Mouse (Mus musculus): ENCODE results near the gene Ppp4r1. TPM values are rescaled to one million over a fixed set of nuclear protein-coding genes. Genes with fewer than 3 reads are reported as not detected.

Ppp4r1 gene
- polyA plus RNA-seq, 1 experiment from 2014 or later: 14.2 TPM

DNA sequence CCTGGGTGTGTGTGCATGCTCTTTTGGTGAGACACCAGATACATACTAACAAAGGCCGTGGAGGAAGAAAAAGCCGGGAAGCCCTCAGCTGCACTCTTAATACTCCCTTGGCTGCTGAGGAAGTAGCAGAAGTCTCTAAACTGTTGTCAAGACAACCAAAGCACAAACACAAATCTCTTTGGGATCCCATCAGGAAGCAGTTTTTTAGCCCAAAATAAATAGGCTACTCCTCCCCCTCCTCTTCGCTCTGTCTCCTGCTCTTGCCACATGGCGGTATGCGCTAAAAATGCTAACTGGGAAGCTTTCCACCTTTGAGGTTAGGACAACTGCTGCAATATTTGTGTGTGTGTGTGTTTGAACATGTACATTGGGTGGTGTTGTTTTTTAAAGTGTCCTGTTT lies 13.9 kb upstream of the Ppp4r1 start:
- H3K27ac ChIP-seq (replicated peaks): no peak overlapping the region
- no peak for TF ChIP-seq CTCF (IDR thresholded peaks at IDR 0.05; ENCODE audit: low read depth)
- no peak for TF ChIP-seq EP300 (optimal IDR thresholded peaks at IDR 0.05)
- 40% methylated on average over 5 of the region's 5 CpGs for WGBS
- ATAC-seq (ENCODE audit: low FRiP score, low TSS enrichment): peak; percentile 8; the same call in 1 of the 2 replicates
- H3K36me3 ChIP-seq (ENCODE audit: control insufficient read depth, insufficient read depth, low read length): no peaks in the 10 kb centered on the region
- no peak for DNase-seq (ENCODE audit: low spot score)
- H3K4me2 ChIP-seq (replicated peaks; ENCODE audit: low read depth): no peak overlapping the region
- no peaks in the 10 kb centered on the region for H3K4me1 ChIP-seq (replicated peaks; ENCODE audit: control insufficient read depth, insufficient read depth)
- H3K9me3 ChIP-seq (ENCODE audit: control insufficient read depth, low read length): no peaks in the 10 kb centered on the region
- no peak overlapping the region for H3K4me3 ChIP-seq (ENCODE audit: low read depth, low read length)
- H3K9ac ChIP-seq (ENCODE audit: low read length): no peak overlapping the region
- no peaks in the 10 kb centered on the region for H3K27me3 ChIP-seq (ENCODE audit: control insufficient read depth, insufficient read depth, low read length)

DNA sequence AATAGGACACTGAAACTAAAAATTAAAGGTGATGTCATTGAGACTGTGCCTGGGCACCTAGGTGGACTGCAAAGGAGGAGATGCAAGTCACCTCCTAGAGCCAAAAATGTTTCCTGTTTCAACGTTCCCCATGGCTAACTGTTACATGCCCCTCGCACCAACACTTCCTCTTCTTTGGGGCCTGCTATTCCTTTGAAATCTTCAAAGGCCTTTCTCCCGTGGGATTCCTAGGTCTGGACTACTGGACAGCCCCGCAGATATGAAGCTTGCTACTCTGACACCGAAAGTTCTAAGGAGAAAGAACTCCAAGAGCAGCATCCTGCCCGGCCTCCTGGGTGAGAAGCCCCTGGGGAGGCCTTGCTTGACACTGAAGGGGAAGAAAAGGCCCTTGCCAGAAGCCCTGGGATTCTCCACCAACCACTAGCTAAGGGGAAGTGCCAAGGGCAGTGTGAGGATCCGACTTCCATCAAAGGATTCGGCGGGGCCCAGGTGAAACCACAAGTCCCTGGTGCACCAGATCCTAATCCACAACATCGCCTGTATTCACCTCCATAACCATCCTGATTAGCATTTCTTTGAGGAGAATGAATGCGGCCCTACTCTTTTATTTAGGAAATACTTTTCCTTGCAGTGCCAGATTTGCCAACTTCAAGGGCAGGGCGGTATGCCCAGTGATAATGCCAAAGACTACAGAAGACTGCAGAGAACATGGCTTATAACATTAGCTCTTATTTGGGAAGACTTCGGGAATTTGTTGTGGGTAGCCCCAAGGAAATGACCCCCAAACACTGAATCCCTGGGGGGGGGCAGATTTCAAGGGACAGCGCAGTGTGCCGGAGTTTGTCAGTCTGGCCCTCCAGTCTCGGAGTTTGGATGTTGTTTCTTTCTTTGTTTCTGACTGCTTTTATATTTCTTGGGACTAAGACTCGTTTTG lies 11.1 kb upstream of the Ppp4r1 start:
- Histone ChIP-seq H3K9me3 (ENCODE audit: control insufficient read depth, low read length) (no peaks in the 10 kb centered on the region), H3K4me1 (replicated peaks; ENCODE audit: control insufficient read depth, insufficient read depth) (no peaks in the 10 kb centered on the region), H3K27me3 (ENCODE audit: control insufficient read depth, insufficient read depth, low read length) (no peaks in the 10 kb centered on the region), H3K36me3 (ENCODE audit: control insufficient read depth, insufficient read depth, low read length) (no peaks in the 10 kb centered on the region), H3K27ac (replicated peaks) (peak overlapping the region; percentile 78; the same call in 1 of the 2 replicates), H3K9ac (ENCODE audit: low read length) (peak overlapping the region; percentile 80), H3K4me3 (ENCODE audit: low read depth, low read length) (peak overlapping the region; percentile 77), H3K4me2 (replicated peaks; ENCODE audit: low read depth) (peak overlapping the region; percentile 95)
- TF ChIP-seq EP300 (optimal IDR thresholded peaks at IDR 0.05) (no peak), CTCF (IDR thresholded peaks at IDR 0.05; ENCODE audit: low read depth) (no peak)
- DNase-seq (ENCODE audit: low spot score): no peak
- no peak for ATAC-seq (ENCODE audit: low FRiP score, low TSS enrichment)
- 42% methylated on average over 17 of the region's 17 CpGs for WGBS

DNA sequence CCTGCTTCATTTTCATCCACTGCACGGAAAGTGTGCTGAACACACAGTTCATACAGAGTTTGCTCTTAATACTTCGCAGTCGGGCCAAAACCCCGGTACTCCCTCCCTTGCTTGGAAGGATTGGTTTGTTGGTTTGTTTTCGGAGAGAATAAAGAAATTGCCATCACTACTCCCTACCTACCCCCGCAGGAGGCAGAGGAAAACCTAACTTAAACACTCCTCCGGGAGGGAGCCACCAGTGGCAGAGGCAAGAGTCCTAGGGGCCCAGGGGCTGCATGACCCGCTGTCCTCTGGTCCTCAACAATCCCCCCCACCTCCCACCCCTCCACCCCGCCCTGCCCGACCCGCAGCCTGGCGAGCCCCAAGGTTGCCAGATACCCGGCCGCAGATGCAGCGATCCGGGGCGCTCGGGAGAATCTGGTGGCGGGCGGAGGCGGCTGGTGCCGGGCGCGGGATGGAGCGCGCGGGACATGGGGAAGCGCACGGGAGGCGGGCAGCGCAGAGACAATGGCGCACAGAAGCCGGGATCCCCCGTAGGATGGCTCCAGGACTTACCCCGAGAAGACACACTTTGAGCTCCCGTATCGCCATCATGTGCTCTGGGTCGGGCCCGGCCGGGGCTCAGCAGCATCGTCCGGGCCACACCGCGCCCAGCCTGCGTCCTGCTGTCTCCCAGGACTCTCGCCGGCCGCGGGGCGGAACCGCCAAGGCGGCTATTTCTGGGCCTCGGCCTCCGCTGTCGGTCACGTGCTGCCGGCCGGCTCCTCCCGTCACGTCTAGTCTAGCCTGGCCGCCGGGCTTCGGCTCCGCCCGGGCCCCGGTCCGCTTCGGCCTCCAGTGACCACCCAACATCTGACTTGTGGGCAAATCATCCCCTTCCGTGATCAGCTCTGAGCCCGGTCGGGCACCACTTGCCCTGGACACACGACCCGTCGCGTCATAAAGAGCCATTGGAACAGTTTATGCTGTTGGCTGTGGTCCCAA lies 10.1 kb upstream of the Ppp4r1 start, which contains the start of gene Rab31:
Gene Rab31, minus strand, starts transcription at position 802 of the 984 bp plus-strand sequence.
- Histone ChIP-seq H3K4me3 (ENCODE audit: low read depth, low read length) (peak within 1 kb of the TSS; percentile 77), H3K9me3 (ENCODE audit: control insufficient read depth, low read length) (no peaks in the 10 kb centered on the region), H3K27ac (replicated peaks) (peak within 1 kb of the TSS; percentile 78), H3K36me3 (ENCODE audit: control insufficient read depth, insufficient read depth, low read length) (no peaks in the 10 kb centered on the region), H3K4me1 (replicated peaks; ENCODE audit: control insufficient read depth, insufficient read depth) (no peaks in the 10 kb centered on the region), H3K4me2 (replicated peaks; ENCODE audit: low read depth) (peak within 1 kb of the TSS; percentile 95), H3K9ac (ENCODE audit: low read length) (peak within 1 kb of the TSS; percentile 80), H3K27me3 (ENCODE audit: control insufficient read depth, insufficient read depth, low read length) (no peaks in the 10 kb centered on the region)
- DNase-seq (ENCODE audit: low spot score) (peak; percentile 84), ATAC-seq (ENCODE audit: low FRiP score, low TSS enrichment) (peak; percentile 85)
- under 1% methylated on average over 75 of the region's 75 CpGs for WGBS
- TF ChIP-seq CTCF (IDR thresholded peaks at IDR 0.05; ENCODE audit: low read depth) (no peak), EP300 (optimal IDR thresholded peaks at IDR 0.05) (no peak)

DNA sequence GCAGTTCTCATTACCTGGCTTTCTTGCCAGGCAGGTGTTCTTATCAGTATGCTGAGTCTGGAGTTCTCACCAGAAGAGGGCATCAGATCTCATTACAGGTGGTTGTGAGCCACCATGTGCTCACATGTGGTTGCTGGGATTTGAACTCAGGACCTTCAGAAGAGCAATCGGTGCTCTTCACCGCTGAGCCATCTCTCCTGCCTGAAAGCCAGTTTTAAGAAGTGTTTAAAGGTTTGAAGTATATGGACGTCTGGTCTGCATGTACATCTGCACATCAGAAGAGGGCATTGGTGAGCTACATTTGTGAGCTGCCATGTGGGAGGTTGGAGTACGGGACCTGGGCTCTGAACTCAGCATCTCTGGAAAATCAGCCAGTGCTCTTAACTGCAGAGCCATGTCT lies 8.8 kb upstream of the Ppp4r1 start:
- TF ChIP-seq CTCF (IDR thresholded peaks at IDR 0.05; ENCODE audit: low read depth): peak; percentile 52
- TF ChIP-seq EP300 (optimal IDR thresholded peaks at IDR 0.05): no peak
- H3K4me2 ChIP-seq (replicated peaks; ENCODE audit: low read depth): no peak overlapping the region
- no peak overlapping the region for H3K27ac ChIP-seq (replicated peaks)
- H3K4me3 ChIP-seq (ENCODE audit: low read depth, low read length): no peak overlapping the region
- no peaks in the 10 kb centered on the region for H3K27me3 ChIP-seq (ENCODE audit: control insufficient read depth, insufficient read depth, low read length)
- DNase-seq (ENCODE audit: low spot score) (no peak), ATAC-seq (ENCODE audit: low FRiP score, low TSS enrichment) (no peak)
- WGBS: 58% methylated on average over 4 of the region's 4 CpGs
- H3K36me3 ChIP-seq (ENCODE audit: control insufficient read depth, insufficient read depth, low read length): no peaks in the 10 kb centered on the region
- H3K4me1 ChIP-seq (replicated peaks; ENCODE audit: control insufficient read depth, insufficient read depth): no peaks in the 10 kb centered on the region
- no peak overlapping the region for H3K9ac ChIP-seq (ENCODE audit: low read length)
- no peaks in the 10 kb centered on the region for H3K9me3 ChIP-seq (ENCODE audit: control insufficient read depth, low read length)

DNA sequence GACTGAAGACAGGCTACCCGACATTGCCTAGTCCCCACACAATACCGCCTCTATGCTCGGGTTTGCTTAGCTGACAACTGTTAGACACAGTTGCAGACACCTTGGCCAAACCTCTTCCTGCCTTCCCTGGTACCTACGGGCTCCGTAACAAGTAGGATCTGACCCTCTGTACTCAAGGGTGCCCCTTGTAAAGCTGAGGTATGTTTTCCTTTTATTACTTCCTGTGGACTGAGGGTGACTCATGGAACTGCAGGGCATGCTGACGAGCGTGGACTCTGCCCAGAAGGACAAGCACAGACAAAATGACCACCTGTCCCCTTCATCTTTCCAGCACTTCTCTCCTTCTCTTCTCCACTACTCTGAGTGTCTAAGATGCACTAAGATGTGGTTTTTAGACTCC lies 7.9 kb upstream of the Ppp4r1 start:
- Histone ChIP-seq H3K9ac (ENCODE audit: low read length) (no peak overlapping the region), H3K36me3 (ENCODE audit: control insufficient read depth, insufficient read depth, low read length) (no peaks in the 10 kb centered on the region), H3K4me3 (ENCODE audit: low read depth, low read length) (no peak overlapping the region), H3K27ac (replicated peaks) (no peak overlapping the region), H3K27me3 (ENCODE audit: control insufficient read depth, insufficient read depth, low read length) (no peaks in the 10 kb centered on the region), H3K4me2 (replicated peaks; ENCODE audit: low read depth) (no peak overlapping the region), H3K9me3 (ENCODE audit: control insufficient read depth, low read length) (no peaks in the 10 kb centered on the region), H3K4me1 (replicated peaks; ENCODE audit: control insufficient read depth, insufficient read depth) (no peaks in the 10 kb centered on the region)
- ATAC-seq (ENCODE audit: low FRiP score, low TSS enrichment) (peak; percentile 86), DNase-seq (ENCODE audit: low spot score) (peak; percentile 47)
- 47% methylated on average over 7 of the region's 7 CpGs for WGBS
- TF ChIP-seq EP300 (optimal IDR thresholded peaks at IDR 0.05): no peak
- no peak for TF ChIP-seq CTCF (IDR thresholded peaks at IDR 0.05; ENCODE audit: low read depth)

Data from stomach, postnatal 0 days (tissue).